ENCODE assay signal across 14 mouse cellular contexts in genomic region chr17:6931625-6932024, GRCm38 (mm10). TPM values are rescaled to one million over a fixed set of nuclear protein-coding genes. Genes with fewer than 3 reads are reported as not detected.
"Had no signal": no experiment of that assay in that cellular context is flagged by ENCODE, and none has a peak within 500 bp of the region (broad histone marks: within the 10 kb centered on the region; RNA-seq: fewer than 3 reads in every experiment).

No protein-coding gene starts in this region.

RNA-seq across cellular contexts. Expression of gene Gm49721, which starts 47.1 kb away (rescaled TPM):
- total RNA-seq: common myeloid progenitor, adult 5-6 weeks; gastrocnemius, postnatal 10 days; gastrocnemius, postnatal 14 days; gastrocnemius, postnatal 25 days; gastrocnemius, postnatal 36 days; granulocyte monocyte progenitor cell, adult 5-6 weeks; heart, adult 18-20 months; heart, adult 2 months; heart, adult 8-10 months had no signal
- polyA plus RNA-seq: embryonic facial prominence, embryonic 13.5 days; embryonic facial prominence, embryonic 15.5 days; erythroblast, embryonic 14.5 days; forebrain, embryonic 10.5 days; forebrain, embryonic 14.5 days; heart, adult 2 months had no signal
